Mouse (Mus musculus): ENCODE results near the gene Cacna1d.

DNA sequence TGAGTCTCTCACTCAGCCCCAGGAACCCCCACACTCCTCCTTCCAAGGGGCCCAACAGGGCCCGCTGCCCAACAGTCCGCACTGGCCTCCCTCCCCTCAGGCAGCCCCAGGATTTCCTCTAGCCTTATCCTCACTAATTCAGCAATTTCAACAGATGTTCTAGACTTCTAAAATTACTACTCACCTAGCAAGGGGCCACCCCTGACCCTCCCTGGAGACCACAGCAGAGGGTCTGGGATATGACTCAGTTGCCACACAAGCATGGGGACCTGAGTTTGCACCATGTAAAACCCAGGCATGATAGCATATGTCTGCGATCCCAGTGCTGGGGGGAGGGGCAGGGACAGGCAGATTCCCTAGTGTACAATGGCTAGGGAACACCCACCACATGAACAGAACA, 151.1 kb downstream of the Cacna1d start:
- no peak for TF ChIP-seq GABPA (IDR thresholded peaks at IDR 0.05; ENCODE audit: low read depth, low read length)
- TF ChIP-seq SIN3A (IDR thresholded peaks at IDR 0.05; ENCODE audit: low read length) = no peak
- no peak for TF ChIP-seq SMC3 (IDR thresholded peaks at IDR 0.05; ENCODE audit: low read depth, low read length)
- no peak for TF ChIP-seq MAZ (IDR thresholded peaks at IDR 0.05; ENCODE audit: low read depth, low read length)
- TF ChIP-seq POLR2A (IDR thresholded peaks at IDR 0.05; ENCODE audit: control insufficient read depth in 1 of 2, insufficient read depth in 1 of 2, low read depth in 1 of 2, low read length in 2 of 2, poor library complexity in 1 of 2) = no peak
- TF ChIP-seq CTCF (IDR thresholded peaks at IDR 0.05 in 2 of 3, conservative IDR thresholded peaks at IDR 0.05 in 1 of 3; ENCODE audit: control insufficient read depth in 1 of 3, insufficient read depth in 1 of 3, low read depth in 2 of 3, low read length in 3 of 3, poor library complexity in 1 of 3, severe bottlenecking in 1 of 3) = no peak
- TF ChIP-seq JUND (IDR thresholded peaks at IDR 0.05; ENCODE audit: low read depth, low read length) = no peak
- TF ChIP-seq TAL1 (IDR thresholded peaks at IDR 0.05; ENCODE audit: low read length) = no peak
- no peak for TF ChIP-seq E2F4 (IDR thresholded peaks at IDR 0.05; ENCODE audit: borderline replicate concordance, low read depth, low read length)
- TF ChIP-seq POLR2AphosphoS2 (IDR thresholded peaks at IDR 0.05; ENCODE audit: low read length) = no peak
- no peak for TF ChIP-seq USF1 (IDR thresholded peaks at IDR 0.05; ENCODE audit: low read depth, low read length)
- TF ChIP-seq ZNF384 (IDR thresholded peaks at IDR 0.05; ENCODE audit: low read depth, low read length) = no peak
- TF ChIP-seq ZC3H11A (IDR thresholded peaks at IDR 0.05; ENCODE audit: low read depth, low read length) = no peak
- TF ChIP-seq UBTF (IDR thresholded peaks at IDR 0.05; ENCODE audit: borderline replicate concordance, insufficient read depth, low read depth, low read length) = no peak

Measured in MEL (cell line).